Mouse (Mus musculus): ENCODE measurements around the gene Prph. TPM values are rescaled to one million over a fixed set of nuclear protein-coding genes. Genes with fewer than 3 reads are reported as not detected.
A peak's percentile ranks its signal among the peaks of the same experiment; 100 is the strongest.

The Prph gene
- polyA plus RNA-seq, 1 experiment, result 0.60 TPM

GRCm38 (mm10) chr15:99021255-99021654, 33.7 kb upstream of the Prph start:
- TF ChIP-seq POLR2A (IDR thresholded peaks at IDR 0.05; ENCODE audit: low read depth, low read length), result no peak
- no peak for TF ChIP-seq CTCF (IDR thresholded peaks at IDR 0.05; ENCODE audit: borderline replicate concordance, insufficient read depth, low read length)
- no peak overlapping the region for H3K4me3 ChIP-seq (ENCODE audit: insufficient read depth, low read length)
- H3K27ac ChIP-seq (ENCODE audit: insufficient read depth, low read length), result no peak overlapping the region
- no peaks in the 10 kb centered on the region; the same call in 1 of the 2 replicates for H3K4me1 ChIP-seq (ENCODE audit: control insufficient read depth, insufficient read depth, low read length)

- Histone ChIP-seq H3K4me1 (ENCODE audit: control insufficient read depth, insufficient read depth, low read length) (no peaks in the 10 kb centered on the region), H3K27ac (ENCODE audit: insufficient read depth, low read length) (no peak overlapping the region), H3K4me3 (ENCODE audit: insufficient read depth, low read length) (no peak overlapping the region)
- TF ChIP-seq CTCF (IDR thresholded peaks at IDR 0.05; ENCODE audit: borderline replicate concordance, insufficient read depth, low read length), result no peak
- no peak for TF ChIP-seq POLR2A (IDR thresholded peaks at IDR 0.05; ENCODE audit: low read depth, low read length)
Observed at GRCm38 (mm10) chr15:99024668-99025314, 30.2 kb upstream of the Prph start.

GRCm38 (mm10) chr15:99025414-99025813, 29.6 kb upstream of the Prph start:
- TF ChIP-seq POLR2A (IDR thresholded peaks at IDR 0.05; ENCODE audit: low read depth, low read length), result no peak
- no peak for TF ChIP-seq CTCF (IDR thresholded peaks at IDR 0.05; ENCODE audit: borderline replicate concordance, insufficient read depth, low read length)
- Histone ChIP-seq H3K4me3 (ENCODE audit: insufficient read depth, low read length) (no peak overlapping the region), H3K4me1 (ENCODE audit: control insufficient read depth, insufficient read depth, low read length) (no peaks in the 10 kb centered on the region), H3K27ac (ENCODE audit: insufficient read depth, low read length) (no peak overlapping the region)

GRCm38 (mm10) chr15:99026259-99026658, 28.7 kb upstream of the Prph start:
- Histone ChIP-seq H3K4me1 (ENCODE audit: control insufficient read depth, insufficient read depth, low read length) (no peaks in the 10 kb centered on the region), H3K4me3 (ENCODE audit: insufficient read depth, low read length) (no peak overlapping the region), H3K27ac (ENCODE audit: insufficient read depth, low read length) (no peak overlapping the region)
- no peak for TF ChIP-seq CTCF (IDR thresholded peaks at IDR 0.05; ENCODE audit: borderline replicate concordance, insufficient read depth, low read length)
- TF ChIP-seq POLR2A (IDR thresholded peaks at IDR 0.05; ENCODE audit: low read depth, low read length), result no peak

GRCm38 (mm10) chr15:99027116-99027515, 27.9 kb upstream of the Prph start:
- H3K4me1 ChIP-seq (ENCODE audit: control insufficient read depth, insufficient read depth, low read length), result no peaks in the 10 kb centered on the region
- no peak overlapping the region for H3K27ac ChIP-seq (ENCODE audit: insufficient read depth, low read length)
- TF ChIP-seq CTCF (IDR thresholded peaks at IDR 0.05; ENCODE audit: borderline replicate concordance, insufficient read depth, low read length), result peak; percentile 16; the same call in 1 of the 2 replicates
- no peak for TF ChIP-seq POLR2A (IDR thresholded peaks at IDR 0.05; ENCODE audit: low read depth, low read length)
- H3K4me3 ChIP-seq (ENCODE audit: insufficient read depth, low read length), result no peak overlapping the region

GRCm38 (mm10) chr15:99028874-99029458, 26.0 kb upstream of the Prph start:
- Histone ChIP-seq H3K27ac (ENCODE audit: insufficient read depth, low read length) (peak overlapping the region; percentile 75), H3K4me3 (ENCODE audit: insufficient read depth, low read length) (peak overlapping the region; percentile 57), H3K4me1 (ENCODE audit: control insufficient read depth, insufficient read depth, low read length) (peaks cover 4% of the 10 kb centered on the region)
- TF ChIP-seq POLR2A (IDR thresholded peaks at IDR 0.05; ENCODE audit: low read depth, low read length), result peak; percentile 36; the same call in 1 of the 2 replicates
- TF ChIP-seq CTCF (IDR thresholded peaks at IDR 0.05; ENCODE audit: borderline replicate concordance, insufficient read depth, low read length), result no peak

GRCm38 (mm10) chr15:99029619-99030584, 25.1 kb upstream of the Prph start, which contains the start of gene Tuba1c:
Tuba1c (plus strand) TSS chr15:99029891.
- Histone ChIP-seq H3K4me3 (ENCODE audit: insufficient read depth, low read length) (peak within 1 kb of the TSS; percentile 79), H3K27ac (ENCODE audit: insufficient read depth, low read length) (peak within 1 kb of the TSS; percentile 85), H3K4me1 (ENCODE audit: control insufficient read depth, insufficient read depth, low read length) (peaks cover 4% of the 10 kb centered on the region)
- peak; percentile 99 for TF ChIP-seq POLR2A (IDR thresholded peaks at IDR 0.05; ENCODE audit: low read depth, low read length)
- TF ChIP-seq CTCF (IDR thresholded peaks at IDR 0.05; ENCODE audit: borderline replicate concordance, insufficient read depth, low read length), result no peak

- TF ChIP-seq POLR2A (IDR thresholded peaks at IDR 0.05; ENCODE audit: low read depth, low read length), result no peak
- TF ChIP-seq CTCF (IDR thresholded peaks at IDR 0.05; ENCODE audit: borderline replicate concordance, insufficient read depth, low read length), result no peak
- Histone ChIP-seq H3K4me1 (ENCODE audit: control insufficient read depth, insufficient read depth, low read length) (peaks cover 4% of the 10 kb centered on the region), H3K27ac (ENCODE audit: insufficient read depth, low read length) (peak overlapping the region; percentile 85)
Observed at GRCm38 (mm10) chr15:99030585-99031387, 24.2 kb upstream of the Prph start.

GRCm38 (mm10) chr15:99031388-99031675, 23.6 kb upstream of the Prph start:
- TF ChIP-seq CTCF (IDR thresholded peaks at IDR 0.05; ENCODE audit: borderline replicate concordance, insufficient read depth, low read length), result no peak
- no peak for TF ChIP-seq POLR2A (IDR thresholded peaks at IDR 0.05; ENCODE audit: low read depth, low read length)
- Histone ChIP-seq H3K27ac (ENCODE audit: insufficient read depth, low read length) (peak overlapping the region; percentile 85; the same call in 1 of the 2 replicates), H3K4me3 (ENCODE audit: insufficient read depth, low read length) (peak overlapping the region; percentile 79), H3K4me1 (ENCODE audit: control insufficient read depth, insufficient read depth, low read length) (peaks cover 4% of the 10 kb centered on the region)

More at GRCm38 (mm10) chr15:99030585-99031387, 24.2 kb upstream of the Prph start:
- peak overlapping the region; percentile 79 for H3K4me3 ChIP-seq (ENCODE audit: insufficient read depth, low read length)

All from embryonic fibroblast, embryonic 13.5 days (primary cell).